Mouse (Mus musculus) naive thymus-derived CD4-positive, alpha-beta T cell, adult 2 months (primary cell): ENCODE measurements around the gene Pparg.

Source experiments
- DNase-seq: peaks from one replicate; pipeline ENCODE4 v3.0.0-alpha.2; 2011; ENCODE audit warnings: low read depth

The Pparg gene

DNA sequence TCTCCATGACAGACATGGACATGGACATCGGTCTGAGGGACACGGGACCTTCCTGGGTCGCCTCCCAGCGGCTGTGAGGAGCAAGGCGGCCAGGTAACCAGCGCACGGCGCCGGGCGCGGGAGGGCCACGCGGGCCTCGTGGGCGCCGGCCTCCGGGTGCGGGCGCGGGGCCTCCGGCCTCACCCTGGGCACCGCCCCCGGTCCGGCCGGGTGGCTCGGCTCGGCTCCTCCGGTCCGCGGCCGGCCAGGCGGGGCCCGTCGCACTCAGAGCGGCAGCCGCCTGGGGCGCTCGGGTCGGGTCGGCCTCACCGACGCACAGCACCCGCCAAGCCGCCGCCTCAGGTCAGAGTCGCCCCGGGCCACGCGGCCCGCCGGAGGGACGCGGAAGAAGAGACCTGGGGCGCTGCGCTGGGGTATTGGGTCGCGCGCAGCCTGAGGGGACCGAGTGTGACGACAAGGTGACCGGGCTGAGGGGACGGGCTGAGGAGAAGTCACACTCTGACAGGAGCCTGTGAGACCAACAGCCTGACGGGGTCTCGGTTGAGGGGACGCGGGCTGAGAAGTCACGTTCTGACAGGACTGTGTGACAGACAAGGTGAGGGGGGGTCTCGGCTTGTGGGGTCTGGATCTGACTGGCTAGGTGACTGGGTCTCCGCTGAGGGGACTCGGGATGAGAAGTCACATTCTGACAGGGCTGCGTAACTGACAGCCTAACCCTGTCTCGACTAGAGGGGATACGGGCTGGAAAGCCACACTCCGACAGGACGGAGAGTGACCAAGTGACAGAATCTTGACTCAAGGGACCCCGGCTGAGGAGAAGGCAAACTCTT lies at the start of gene Pparg:
Pparg (plus strand) TSS at position 176 of the 830 bp plus-strand sequence.
- DNase-seq = no peak

DNA sequence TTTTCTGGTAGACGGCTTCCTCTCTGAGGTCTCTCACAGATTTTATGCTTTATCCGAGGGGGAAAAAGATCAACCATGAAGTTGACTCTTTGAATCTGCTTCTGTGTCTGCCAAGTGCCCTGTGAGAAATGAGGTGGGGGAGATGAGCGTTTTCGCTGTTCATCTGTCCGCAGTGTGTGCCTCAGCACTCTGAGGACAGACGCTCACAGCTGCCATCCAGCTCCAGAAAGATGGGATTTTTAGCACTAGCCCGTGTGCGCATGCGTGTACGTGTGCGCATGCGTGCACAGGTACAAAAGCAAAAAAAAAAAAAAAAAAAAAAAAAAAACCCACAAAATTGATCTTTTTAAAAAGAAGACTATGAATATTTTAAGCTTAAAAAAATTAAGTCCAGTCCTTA lies 48.0 kb upstream of the Pparg start:
- no peak for DNase-seq

DNA sequence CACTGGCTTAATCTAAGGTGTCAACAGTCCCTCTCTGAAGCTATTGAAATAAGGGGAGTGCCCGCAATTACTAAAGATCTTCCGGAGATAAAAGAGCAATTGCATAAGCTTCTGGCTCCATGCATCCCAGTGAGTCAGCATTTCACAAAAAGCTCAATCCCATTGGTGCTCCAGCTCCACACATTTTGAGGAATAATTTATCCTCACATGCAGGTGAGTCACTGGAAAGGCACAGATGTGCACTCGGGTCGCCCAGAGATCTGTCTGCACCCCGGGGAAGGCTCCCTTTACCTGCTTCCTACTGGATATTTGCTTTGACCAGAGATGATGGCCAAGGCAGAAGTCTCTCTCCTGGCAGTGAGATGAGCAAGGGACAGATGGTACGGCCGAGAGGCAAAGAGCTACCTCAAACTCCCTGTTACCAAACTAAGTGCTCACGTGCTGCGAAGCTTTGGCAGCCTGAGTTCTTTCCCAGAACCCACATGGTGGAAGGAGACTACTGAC lies 47.5 kb upstream of the Pparg start:
- no peak for DNase-seq

DNA sequence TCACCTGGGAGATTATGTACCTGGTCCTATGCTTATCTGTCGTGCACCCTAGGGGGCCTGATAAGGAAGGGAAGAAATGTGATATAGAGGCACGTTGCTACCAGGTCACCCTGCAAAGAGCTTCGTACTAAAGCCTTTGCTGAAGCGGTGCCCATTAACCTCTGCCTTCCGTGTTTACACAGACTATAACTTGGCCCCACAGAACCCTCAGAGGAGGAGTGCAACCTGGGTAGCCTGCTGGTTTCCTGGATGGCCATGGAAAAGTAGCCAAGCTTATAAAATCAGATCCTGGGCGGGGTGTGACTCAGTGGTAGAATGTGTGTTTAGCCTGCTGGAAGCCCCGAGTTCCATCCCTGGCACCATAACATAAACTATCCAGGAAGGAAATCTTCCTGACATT lies 46.8 kb upstream of the Pparg start:
- no peak for DNase-seq

DNA sequence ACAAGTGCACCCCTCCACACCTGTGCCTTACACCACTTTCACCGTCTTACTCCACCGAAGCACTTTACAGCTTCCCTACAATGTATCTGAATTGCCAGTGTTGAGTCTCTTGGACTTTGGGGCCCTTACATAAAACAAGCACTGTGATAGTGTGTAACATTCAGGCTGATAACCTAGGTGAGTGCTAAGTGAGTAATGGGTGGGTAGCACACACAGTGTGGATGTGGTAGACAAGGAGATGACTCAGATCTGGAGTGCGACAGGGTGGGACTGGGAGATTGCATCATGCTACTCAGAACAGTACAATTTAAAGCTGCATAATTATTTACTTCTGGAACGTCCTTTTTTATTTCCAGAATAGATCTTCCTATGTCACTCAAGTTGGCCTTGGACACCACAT lies 45.0 kb upstream of the Pparg start:
- DNase-seq = no peak

DNA sequence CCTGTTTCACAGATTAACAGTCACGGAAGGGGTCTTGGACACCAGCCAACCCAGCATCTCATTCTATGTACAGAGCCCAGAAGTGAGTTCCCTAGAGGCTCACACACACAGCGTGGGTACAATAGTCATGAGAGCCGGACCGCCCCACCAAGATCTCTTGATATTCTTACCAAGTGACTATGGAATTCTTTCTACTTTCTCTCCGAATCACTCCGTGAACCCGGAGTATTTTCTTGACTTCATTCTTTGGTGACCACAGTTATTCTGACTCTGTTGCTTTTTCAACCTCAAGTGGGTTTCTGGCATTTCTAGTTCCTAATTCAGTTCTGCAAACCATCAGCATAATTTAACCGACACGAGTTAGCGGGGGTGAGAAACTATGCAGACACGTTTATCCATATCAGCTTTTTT lies 43.9 kb upstream of the Pparg start:
- no peak for DNase-seq

DNA sequence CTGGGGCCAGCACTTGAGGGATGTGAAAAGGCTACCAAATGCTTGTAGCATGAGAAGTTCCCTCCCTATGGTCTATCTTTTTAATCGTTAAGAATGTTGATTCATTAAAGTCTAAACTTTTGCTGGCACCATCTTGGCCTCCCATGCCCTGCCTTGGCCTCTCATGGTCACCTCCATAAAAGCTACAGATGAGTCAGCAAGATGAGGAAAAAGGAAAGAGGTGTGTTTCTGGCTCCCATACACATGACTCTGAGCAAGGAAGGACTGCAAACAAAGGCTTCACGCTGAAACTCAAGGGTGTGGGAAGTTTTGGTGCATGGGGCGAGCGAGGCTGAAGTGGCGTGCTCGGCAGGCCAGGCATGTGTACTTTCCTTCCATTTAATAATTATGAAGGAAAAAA lies 41.9 kb upstream of the Pparg start:
- no peak for DNase-seq

DNA sequence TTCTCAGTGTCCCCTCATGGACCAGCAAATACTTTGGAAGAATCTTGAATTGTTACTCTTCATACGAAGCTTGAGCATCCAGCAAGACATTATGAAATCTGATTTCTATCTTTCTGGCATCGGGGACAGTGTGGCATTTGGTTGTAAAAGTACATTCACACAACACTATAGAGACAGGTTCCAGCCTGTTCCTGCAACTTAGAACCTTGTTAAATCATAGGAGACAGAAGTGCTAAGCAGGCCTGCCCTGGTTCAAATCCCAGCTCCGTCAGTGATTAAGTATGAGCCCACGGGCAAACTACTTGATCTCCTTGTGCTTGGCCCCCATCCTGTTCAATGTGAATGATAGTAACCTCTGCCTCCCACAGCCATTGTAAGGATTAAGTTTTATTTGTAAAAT lies 41.1 kb upstream of the Pparg start:
- no peak for DNase-seq

DNA sequence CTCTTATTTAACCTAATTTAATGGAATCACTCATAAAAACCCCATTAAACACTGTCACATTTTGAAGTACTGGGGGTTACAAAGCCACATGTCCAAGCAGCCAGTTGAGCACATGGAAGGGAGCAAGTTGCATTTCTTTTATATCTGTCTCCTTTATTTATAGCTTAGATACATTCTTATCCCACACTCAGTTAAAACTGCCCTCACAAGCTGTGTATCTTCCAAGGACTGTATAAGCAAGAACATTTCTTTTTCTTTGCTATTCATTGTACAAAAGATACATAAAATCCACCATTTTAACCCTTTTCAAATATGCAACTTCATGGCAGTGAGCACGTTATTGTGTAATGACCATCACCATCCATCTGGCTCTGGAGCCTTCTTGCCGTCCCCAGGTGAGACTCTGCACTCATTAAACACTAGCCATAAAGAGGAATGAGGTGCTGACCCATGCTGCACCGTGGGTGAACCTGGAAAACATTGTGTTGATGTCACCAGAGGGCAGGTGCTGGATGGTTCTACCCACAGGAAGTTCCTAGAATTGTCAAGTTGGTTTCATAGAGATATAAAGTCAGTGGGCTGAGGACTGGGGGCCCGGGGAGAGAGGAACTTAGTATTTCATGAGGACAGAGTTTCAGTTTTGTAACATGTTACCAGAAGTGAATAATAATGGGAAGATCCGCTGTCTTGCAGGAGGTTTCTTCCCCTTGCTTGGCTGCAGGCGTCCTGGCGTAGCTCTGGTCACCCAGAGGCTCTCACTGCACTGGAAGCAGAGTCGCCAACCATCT lies 39.6 kb upstream of the Pparg start:
- DNase-seq = no peak

DNA sequence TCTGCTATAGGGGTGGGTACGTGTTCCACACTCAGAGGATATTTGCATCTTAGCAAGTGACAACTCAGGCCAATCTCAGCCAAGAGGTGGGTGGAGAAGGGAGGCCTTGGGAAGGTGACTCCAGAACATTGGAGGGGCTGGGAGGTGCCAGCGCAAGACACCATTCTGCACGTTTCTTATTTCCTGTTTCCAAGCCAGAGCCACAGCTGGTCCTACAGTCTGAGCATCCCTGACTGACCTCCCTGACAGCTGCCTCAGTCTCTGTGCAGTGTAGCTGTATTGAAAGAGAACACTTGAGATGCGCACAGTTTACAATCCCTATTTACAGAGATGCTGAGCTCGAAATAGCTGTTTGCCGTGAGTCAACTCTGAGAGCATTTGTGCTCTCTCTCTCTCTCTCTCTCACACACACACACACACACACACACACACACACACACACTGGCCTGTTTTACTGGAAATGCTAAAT lies 38.8 kb upstream of the Pparg start:
- DNase-seq = no peak

DNA sequence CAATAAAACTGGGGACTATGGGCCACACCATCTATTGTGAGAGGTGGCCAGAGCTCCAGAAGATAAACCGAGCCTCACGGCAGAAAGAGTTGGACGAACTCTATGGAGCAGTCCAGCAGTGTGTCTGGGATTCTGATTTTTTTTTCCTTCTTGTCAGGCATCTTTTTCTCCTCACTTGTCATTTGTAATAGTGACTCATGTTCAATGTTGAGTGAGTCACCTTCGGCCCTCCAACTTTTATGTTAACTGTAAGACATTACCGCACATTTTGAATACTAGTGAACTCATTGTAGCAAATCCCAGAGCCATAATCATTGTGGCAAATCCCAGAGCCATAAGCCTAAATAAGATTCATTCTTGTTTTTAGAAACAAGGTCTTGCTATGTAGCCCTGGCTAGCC lies 37.8 kb upstream of the Pparg start:
- no peak for DNase-seq

DNA sequence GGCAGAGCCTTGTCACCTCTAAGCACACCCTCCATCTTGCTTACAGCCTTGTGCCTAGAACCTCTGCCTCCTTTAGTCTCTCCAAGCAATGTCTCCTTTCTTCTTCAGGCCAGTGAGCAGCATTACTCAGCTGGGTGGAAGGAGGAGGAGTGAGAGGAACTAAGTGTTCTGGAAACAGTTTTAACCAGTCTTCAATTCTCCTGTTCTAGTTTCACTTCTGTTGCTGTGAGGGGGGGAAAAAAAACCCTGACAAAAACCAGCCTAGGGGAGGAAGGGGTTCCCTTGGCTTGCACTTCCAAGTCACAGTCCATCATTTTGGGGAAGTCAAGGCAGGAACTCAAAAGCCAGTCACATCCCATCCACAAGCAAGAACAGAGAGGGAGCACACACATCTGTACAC lies 29.8 kb upstream of the Pparg start:
- DNase-seq = no peak

DNA sequence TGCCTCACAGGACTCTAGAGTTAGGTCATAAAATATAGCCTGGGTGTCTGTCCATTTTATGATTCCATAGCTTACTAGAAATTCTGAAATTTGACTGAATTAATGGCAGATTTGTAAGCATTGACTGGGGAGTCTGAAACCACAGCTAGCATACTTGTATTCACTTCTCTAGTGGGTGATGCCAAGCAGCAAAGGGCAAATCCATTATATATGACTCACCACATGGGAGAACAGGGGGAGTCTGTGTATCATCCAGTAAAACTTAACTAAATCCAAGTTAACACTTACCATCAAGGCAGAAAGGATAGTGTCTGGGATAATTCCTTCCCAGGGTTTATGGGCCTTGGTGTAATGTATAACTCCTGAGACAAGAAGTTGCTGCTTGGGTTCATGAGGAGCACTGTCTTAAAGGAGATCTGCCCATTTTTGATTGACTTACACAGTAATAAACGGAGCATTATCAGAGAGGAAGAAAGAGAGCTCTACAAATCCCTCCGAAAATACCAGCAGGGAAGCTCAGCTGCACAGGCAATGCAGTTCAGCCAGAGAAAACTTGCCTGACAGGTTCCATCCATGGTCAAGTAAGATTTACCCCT lies 27.6 kb upstream of the Pparg start:
- DNase-seq = no peak

DNA sequence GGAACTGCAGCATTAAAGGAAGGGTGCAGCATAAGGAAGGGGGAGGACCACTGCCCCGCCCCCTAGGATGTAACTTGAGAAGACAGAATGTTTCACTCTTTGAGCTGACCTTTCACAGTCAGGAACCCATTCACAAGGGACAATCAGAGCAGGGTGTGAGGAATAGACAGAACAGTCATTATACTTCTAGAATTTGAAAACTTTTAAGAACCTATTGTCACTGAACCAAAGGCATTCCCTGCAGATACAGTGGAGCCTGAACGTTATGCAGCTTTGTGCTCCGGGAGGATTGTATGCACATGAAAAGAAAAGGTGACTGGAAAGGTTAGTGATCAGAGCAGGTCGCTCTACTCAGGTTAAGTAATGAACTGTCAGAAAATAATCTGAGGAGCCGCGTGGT lies 25.2 kb upstream of the Pparg start:
- no peak for DNase-seq

DNA sequence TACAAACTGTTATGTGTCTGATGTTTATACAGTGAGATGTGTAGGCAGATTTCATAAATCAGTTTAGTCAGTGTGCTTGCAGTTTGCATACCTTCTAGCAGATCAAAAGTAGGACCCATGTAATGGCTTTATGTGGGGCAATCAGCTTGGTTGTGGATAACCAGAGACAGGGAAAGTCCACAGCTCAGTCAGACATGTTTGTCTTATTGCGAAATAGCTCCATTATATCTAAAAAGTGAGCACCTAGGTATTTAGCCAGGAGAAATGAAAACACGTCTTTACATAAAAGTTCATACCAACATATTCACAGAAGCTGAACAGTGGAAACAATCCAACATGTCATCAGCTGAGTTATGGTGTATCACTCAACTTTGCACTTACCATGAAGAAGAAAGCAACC lies 20.7 kb upstream of the Pparg start:
- no peak for DNase-seq

DNA sequence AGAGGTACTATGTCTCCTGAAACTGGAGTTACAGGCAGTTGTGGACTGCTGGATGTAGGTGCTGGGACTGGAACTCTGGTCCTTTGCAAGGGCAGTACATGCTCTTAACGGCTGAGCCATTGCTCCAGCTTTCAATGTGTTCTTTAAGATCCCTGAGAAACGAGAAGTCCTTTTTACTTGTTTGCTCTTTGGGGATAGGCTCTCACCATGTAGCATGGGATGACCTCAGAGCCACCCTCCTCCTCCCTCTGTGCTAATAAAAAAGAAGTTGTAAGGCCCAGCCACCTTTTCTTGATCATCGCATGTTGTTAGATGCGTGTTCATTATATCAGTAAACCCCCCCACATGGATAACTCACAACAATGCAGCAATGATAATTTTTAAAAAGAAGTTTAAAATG lies 17.7 kb upstream of the Pparg start:
- DNase-seq = no peak

DNA sequence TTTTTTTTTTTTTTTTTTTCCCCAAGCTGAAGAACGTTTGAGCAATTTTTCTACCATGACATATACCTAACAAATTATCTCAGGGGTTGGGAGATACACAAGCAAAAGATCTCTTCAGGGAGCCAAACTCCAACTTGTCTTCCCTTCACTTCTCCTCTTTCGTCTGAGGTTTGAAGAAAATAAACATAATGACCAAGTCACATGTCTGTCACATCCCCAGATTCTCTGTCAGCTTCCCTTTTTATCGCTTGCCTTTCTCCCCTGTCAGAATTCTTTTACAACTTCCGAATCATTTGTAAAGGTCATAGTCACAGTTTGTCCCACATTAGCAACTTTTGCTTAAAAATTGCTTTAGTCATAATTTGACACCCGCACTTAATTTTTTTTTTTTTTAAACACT lies 17.2 kb upstream of the Pparg start:
- DNase-seq = no peak

DNA sequence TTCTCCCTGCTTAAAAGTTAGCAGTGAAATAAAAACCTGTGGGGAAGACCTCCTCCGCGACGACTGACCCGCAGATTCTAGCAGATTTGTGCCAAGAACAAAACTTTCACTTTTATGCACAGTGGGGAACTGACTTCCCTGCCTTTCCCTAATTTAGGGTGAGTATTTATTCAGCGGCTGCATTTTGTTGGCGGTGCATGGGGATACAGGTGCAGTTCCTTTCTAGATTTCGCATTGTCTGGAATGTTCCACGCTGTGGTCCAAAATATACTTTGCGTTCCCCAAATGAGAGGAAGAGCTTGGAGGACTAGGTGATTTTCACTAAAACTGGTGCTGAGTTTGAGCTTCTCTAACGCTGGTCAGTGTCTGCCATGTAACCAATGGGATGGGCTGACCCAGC lies 16.6 kb upstream of the Pparg start:
- no peak for DNase-seq

DNA sequence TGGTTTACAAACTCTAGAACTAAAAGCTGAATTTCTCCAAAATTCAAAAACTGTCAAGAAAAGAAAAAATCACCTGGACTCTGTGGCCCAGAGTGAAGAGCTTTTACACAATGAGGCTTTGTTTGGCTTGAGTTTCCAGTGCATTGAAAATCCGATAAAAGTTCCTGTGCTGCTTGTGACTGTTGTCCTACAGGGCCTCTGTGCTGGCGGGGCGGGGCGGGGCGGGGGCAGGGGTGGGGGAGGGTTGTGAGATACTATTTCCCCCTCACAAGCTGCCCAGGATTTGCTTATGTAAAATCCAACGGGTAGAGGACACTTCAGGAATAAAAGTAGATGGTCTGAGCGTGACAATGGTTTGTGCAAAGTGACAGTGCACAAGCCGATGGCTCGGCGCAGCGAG lies 16.2 kb upstream of the Pparg start:
- no peak for DNase-seq

DNA sequence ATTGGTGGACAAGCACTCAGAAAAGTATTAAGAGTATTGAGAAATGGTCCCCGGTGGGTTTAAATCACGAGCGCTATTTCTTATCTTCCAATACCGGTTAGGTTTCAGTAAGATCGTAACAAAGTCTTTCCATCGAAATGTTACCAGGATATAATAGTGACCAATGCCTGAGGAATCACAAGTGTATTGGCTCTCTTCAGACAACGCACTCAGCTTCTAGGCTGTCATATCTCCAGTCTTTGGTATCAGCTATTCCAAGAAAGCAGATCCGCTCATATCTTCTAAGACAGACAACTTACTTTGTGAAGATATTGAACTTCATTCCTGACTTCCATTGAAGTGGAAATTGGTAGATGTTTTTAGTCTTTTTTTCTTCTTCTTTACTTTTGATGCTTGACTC lies 15.7 kb upstream of the Pparg start:
- no peak for DNase-seq

DNA sequence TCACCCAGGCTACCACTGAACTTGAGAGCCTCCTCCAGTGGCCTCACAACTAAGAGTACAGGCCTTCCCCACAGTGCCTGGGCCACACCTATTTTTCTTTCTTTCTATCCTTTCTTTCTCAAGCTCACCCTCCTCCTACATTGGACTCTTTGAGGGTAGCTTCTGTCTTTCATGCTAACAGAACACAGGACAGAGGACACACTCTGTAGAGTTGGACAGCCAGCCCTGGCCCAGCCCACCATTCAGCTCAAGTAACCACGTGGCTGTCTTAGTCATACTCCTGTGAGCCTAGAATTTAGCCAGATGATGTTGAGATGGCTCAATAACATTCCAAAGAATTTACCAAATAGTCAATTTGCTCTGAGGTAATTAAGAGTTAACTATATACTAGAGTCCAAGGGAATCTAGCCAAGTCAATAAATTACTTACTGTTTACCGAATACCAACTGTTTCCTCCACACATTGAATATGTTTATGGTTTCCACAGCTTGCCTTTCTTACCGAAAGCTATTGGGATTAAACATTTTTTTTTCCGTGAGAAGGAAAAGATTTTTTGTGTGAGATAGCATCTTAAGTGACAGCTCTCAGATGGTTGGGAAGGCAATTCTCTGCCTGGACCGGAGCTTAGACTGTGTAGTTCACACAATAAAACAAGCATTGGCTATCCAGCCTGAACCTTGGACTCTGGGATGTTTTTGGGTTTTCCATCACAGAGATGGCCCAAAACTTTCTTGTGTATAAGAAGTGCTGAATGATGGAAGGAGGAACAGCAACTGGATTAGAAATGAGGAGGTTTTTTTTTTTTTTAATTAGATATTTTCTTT lies 10.9 kb upstream of the Pparg start:
- DNase-seq = no peak
